Mouse (Mus musculus) brain, embryonic 14.5 days (tissue): ENCODE results near the gene Ebf1.

ENCODE experiments used
- CTCF ChIP-seq: fragments of 200-500 bp; IDR thresholded peaks from 2 replicates; pipeline ENCODE4 v1.5.1; 2012; ENCODE audit warnings: inconsistent platforms, mild to moderate bottlenecking, moderate library complexity, borderline replicate concordance; ENCODE audit not compliant: insufficient read depth, insufficient read length; ENCODE audit errors: extremely low read depth
- POLR2A ChIP-seq: fragments of 200-500 bp; IDR thresholded peaks from 2 replicates; pipeline ENCODE4 v1.6.1; 2012; ENCODE audit warnings: mild to moderate bottlenecking, inconsistent platforms, borderline replicate concordance; ENCODE audit not compliant: poor library complexity, insufficient read depth, insufficient read length, severe bottlenecking; ENCODE audit errors: extremely low read depth

- TF ChIP-seq CTCF (no peak), POLR2A (no peak)
These were observed 278.8 kb downstream of the Ebf1 start for GRCm38 (mm10) chr11:44895893-44896292.
